Mouse (Mus musculus) inflammation-experienced regulatory T-cells, adult 6 months (primary cell): Measurements from ENCODE around the gene Ccdc13. TPM values are rescaled to one million over a fixed set of nuclear protein-coding genes. Genes with fewer than 3 reads are reported as not detected.

Experiments used
- ATAC-seq: one replicate; pipeline ENCODE4 v1.8.0; 2017
- polyA plus RNA-seq, 3 experiments: library from polyadenylated mRNA; unstranded; fragments of 100-300 nt; shearing (Covaris generic); gene quantifications; one replicate each; pipeline ENCODE4 v1.2.1; 2017

Gene Ccdc13
- polyA plus RNA-seq, 3 experiments from 2014 or later: not detected

DNA sequence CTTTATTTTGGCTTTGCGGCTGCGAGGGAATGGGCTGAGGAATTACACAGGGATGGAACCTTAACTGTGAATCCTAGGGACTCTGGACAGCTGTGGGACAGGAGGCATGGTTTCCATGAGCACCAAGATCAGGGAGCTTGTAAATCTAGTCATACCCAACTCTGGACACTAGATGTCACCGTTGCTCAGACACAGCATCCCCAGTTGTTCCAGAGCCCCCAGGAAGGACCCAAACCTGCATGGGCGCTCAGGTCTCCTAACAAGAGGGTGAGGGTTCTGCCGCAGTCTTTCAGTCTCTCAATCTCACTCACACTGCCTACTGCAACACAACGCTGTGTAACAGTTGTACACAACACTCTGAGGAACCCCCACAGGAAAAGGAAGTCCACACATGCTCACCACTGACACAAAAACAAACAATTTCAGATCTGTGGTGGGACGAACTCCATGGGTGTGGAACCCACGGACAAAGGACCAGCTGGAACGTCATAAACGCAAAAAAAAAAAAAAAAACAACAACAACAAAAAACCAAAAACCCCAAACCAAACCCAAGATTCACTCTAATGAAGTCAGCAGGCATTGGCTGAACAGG lies 7.4 kb upstream of the Ccdc13 start:
- ATAC-seq: peak; percentile 54

- no peak for ATAC-seq
Observed at GRCm38 (mm10) chr9:121842914-121843313, 3.7 kb upstream of the Ccdc13 start.

GRCm38 (mm10) chr9:121839622-121839965 lies 333 bp upstream of the Ccdc13 start:
- ATAC-seq: no peak

DNA sequence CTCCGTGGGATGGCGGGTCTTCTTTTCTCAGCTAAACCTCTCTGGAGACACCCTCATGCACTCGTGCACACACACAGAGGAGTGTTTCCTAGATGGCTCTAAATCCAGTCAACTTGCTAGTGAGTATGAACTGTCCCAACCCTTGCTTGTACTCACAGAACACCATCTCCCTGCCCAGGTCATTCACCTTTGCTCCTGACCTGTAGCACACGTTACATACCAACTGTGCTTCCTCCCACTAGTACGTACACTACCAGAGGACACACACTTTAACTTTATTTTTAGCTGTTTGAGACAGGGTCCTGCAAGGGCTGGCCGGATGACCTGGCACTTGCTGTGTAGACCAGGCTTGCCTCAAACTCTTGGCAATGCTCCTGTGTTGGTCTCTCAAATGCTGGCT lies 1.3 kb downstream of the Ccdc13 start:
- ATAC-seq: no peak

- no peak for ATAC-seq
Observed at GRCm38 (mm10) chr9:121833825-121834224, 5.4 kb downstream of the Ccdc13 start.

DNA sequence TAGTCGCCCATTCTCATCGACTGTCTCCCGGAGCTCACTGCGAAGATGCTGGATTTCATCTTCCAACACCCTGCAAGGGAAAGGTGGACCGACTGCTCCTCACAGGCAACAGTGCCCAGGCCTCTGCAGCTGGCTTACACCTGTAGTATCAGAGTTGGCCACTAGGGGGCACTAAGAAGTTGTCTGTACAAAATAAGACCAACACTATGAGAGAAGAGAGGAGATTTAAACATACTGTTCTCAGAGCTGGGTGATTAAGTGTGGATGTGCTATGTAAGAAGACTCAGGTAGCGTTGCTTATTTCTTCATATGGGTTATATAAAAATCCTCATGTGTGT lies 8.3 kb downstream of the Ccdc13 start:
- no peak for ATAC-seq

DNA sequence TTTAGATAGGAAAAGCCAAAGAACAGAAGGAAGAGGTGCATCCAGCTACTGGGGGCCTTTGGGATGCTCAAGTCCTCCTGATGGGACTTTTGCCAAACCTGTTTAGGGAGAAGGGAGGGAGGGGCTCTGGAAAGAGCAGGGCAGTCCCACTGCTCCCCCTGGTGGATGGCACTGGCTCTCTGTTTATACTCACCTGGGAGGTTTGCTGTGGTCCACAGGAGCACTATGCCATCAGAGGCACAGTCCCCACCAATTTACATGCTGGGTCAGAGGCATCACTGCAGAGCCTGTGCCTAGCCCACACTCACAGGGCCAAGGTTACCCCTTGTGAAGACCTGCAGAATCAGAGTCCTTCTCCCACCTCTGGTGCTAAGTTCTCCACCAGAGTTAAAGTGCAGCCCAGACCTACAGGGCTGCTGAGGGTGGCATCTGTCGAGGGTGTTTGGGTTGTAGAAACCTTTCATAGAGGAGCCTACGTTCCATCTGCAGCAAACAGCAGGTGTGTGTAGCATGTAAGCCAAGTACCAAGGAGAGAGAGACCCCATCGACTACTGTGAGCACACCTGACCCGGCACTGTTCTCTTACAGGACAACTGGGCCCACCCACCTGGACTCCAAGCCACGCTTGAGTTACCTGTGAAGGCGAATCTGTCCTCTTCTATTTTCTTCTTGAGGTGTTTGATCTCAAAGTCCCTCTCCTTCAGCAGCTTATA lies 8.9 kb downstream of the Ccdc13 start:
- ATAC-seq: no peak

DNA sequence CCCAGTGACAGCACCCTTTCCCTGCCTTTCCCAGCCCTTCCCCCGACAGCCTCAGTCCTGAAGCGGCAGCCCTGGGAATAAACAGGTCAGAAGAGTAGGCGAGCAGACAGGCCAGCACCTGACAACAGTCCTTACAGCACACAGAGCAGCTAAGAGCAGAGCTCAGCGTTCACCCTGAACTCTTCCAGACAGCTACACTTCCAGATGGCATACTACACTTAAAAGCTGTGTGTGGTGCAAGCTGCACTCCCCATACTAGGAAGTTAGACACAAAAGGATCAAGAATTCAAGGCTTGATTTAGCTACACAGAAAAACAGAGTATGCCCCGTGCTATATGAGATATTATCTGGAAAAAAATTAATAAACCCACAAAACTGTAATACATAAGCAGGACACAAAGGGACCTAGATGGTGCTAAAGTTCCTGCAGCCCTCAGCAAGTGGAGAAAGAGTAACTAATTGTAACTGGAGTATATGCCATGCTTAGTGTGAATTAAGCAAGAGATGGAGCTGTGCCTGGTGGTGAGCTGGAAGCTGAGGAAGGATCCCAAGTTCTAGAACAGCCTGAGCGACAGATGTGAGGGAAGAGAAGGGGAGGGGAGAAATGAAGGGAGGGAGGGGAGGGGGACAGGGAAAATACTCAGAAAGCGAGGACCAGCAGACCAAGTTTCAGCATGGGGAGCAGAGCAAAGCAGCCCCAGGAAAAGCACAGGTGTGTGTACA lies 9.8 kb downstream of the Ccdc13 start:
- no peak for ATAC-seq

- ATAC-seq: no peak
Observed at GRCm38 (mm10) chr9:121828314-121828713, 10.9 kb downstream of the Ccdc13 start.

GRCm38 (mm10) chr9:121826356-121826755 lies 12.9 kb downstream of the Ccdc13 start:
- no peak for ATAC-seq

DNA sequence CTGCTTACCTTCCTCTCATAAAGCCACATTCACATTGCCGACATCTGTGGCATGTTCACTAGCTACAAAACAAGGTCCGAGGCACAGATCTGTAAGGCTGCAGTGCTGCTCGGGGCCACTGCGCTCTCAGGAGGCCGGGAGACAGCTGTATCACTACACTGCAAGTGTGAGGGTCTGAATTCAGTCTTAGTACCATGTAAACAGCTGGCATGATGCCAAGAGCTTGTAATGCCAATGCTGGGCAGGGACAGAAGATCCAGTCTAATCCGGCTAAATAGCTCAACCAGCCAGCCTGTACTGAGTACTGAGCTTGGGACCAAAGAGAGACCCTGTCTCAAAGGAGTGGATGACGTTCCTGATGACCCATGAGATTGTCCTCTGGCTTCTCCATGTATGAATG lies 15.3 kb downstream of the Ccdc13 start:
- no peak for ATAC-seq

- no peak for ATAC-seq
Observed at GRCm38 (mm10) chr9:121823051-121823450, 16.2 kb downstream of the Ccdc13 start.

DNA sequence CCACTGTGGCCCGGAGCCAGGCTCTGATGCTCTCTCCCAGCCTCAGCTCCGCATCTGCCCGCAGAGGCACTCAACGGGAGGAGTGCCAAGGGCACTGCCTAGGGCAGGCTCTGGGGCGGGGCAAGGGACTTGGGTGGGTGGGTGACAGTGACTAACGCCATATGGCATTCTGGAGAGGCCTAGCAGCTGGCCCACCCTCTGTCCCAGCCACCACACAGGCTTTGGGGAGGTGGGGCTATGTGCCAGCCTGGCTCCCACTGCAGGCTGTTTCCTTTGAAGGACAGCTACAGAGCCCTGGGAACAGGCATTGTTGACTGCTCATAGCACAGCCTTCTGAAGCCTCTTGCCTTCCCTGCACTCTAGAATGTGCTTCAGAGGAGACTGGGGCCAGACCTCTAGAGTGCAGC lies 16.7 kb downstream of the Ccdc13 start:
- no peak for ATAC-seq

- no peak for ATAC-seq
Observed at GRCm38 (mm10) chr9:121820765-121821164, 18.5 kb downstream of the Ccdc13 start.

DNA sequence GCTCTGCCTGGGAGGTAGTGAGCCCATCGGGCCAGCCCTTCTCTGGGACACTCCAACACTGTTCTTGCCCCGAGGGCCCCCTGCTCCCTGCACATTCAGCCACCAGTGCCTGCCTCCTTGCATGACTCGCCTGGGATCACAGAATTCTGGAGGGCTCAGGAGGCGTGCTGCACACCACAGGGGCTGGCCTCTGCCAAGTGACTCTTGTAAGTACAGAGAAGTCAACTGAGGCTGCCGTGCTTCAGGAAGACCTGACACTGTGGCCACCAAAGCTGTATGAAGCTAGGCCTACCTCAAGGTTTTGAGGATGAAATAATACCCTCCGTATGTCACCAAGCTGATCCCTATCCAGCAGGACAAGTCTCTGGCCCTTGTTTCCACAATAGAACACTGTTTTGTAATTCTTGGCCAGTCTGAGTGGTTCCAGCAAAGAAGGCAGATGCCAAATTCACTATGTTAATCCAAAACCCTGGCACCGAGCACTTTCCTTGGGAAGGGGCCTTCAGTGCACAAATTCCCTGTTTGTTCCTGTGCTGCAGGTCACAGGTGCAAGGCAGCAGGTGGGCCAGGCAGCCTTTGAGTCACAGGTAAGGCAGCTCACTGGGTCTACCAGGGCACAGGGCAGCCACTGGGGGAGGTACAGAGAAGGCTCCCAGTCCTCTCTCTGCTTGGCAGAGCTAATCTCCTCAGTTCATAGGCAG lies 19.3 kb downstream of the Ccdc13 start:
- no peak for ATAC-seq

- ATAC-seq: no peak
Observed at GRCm38 (mm10) chr9:121819073-121819770, 20.0 kb downstream of the Ccdc13 start.

GRCm38 (mm10) chr9:121815183-121815582 lies 24.1 kb downstream of the Ccdc13 start:
- ATAC-seq: no peak

DNA sequence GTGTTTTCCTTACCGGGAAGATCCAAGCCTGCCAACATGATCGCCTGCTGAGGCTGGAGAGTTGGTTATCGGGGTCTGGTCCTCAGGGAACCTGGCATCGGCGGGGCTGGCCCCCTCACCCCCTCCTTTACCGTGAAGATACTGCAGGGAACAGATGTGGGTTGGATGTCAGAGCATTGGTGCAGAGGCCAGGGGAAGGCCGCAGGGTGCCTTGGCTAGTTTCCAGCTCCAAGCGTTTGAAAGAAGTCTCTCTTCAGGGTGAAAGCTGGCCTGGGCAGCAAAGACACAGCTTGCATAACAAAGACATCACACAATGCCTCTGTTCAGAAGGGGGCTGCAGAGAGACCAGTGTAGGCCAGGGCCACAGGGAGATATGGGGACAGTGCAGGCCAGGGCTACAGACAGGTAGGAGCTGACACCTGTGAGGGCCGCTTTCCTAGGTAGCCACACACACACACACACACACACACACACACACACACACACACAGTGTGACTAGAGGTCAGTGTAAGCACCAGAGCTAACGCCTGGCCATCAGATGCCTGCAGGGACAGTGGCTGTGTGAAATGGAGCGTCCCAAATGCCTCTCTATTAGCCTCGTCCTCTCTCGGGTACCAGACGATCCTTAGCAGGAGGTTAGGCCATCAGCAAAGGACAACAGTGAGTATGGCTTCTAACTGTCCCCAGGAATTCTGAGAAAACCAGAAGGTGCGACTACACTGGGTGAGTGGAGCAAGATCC lies 29.0 kb downstream of the Ccdc13 start:
- no peak for ATAC-seq

DNA sequence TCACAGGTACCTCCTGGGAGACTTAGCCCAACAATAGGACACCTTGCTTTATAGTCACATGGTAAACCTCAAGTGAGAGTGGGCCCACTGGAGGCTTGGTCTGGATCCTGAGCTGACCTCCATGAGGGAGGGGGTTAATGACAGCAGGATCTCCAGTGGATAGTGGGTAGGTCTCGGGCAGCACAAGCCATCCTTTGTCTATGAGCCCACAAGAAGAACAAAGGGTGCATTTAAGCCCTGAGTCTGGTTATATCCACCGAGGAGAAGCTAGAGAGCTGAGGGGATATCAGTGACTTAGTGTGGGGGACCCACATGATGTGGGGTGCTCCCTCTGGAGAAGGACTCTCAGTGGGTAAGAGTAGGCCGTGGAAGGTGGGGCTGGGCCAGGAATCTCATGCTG lies 30.8 kb downstream of the Ccdc13 start:
- ATAC-seq: no peak

DNA sequence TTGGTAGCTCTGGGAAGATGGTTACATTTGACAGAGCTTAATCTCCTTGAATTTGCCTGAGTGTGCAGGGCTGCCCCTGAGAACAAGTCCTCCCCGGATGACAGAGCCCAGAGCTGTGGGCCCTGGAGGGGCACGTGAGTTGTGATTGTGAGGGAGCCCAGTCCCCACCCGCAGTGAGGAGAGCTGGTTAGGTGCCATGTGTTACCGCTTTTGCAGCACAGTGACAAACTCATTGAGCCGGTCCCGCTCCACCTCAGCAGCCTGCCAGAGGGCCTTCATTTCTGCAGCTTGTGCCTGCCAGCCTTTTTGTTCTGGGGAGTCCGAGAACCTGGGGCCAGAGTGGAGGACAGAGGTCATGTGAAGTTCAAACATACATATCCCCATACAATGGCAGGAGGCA lies 31.3 kb downstream of the Ccdc13 start:
- no peak for ATAC-seq

DNA sequence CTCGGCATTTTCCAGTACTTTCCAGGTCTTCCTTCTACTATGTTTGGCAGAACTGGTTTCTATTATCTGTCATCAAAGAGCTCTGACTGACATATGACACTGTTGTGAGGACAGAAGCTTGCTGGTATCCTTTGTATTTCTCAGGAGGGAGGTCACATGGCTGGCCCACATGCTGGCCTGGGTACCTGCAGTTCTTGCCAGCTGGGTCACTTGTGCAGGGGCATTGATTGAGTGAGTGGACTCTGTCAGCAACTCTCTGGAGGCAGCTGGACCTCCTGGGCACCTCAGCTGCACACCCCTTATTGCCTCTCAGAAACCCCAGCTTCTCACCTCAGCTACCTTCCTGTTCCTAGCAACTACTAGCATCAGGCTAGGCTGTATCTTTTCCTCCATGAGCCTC lies 31.7 kb downstream of the Ccdc13 start:
- ATAC-seq: no peak

GRCm38 (mm10) chr9:121802747-121803146 lies 36.5 kb downstream of the Ccdc13 start:
- no peak for ATAC-seq
